Mouse (Mus musculus): ENCODE measurements at regions not wholly inside any gene's neighbourhood (a gene's known extent, or its start where the extent isn't known, plus 50 kb on each side); places are given as distances from the start of the nearest gene placed in this dataset.

- DNase-seq (ENCODE audit: inconsistent age in 2 of 2, low spot score in 1 of 2), result no peak
These were observed 192.4 kb upstream of the Tenm3 start for GRCm38 (mm10) chr8:49035970-49036700.

GRCm38 (mm10) chr8:49035519-49035918 is 191.8 kb upstream of the Tenm3 start:
- peak; percentile 6 to 60 for DNase-seq (ENCODE audit: inconsistent age in 2 of 2, low spot score in 1 of 2)

GRCm38 (mm10) chr8:49030255-49030654 is 186.5 kb upstream of the Tenm3 start:
- DNase-seq (ENCODE audit: inconsistent age in 2 of 2, low spot score in 1 of 2), result no peak

GRCm38 (mm10) chr8:49017741-49018140 is 174.0 kb upstream of the Tenm3 start:
- no peak for DNase-seq (ENCODE audit: inconsistent age in 2 of 2, low spot score in 1 of 2)

GRCm38 (mm10) chr8:49015701-49016100 is 171.9 kb upstream of the Tenm3 start:
- DNase-seq (ENCODE audit: inconsistent age in 2 of 2, low spot score in 1 of 2), result no peak

- no peak for DNase-seq (ENCODE audit: inconsistent age in 2 of 2, low spot score in 1 of 2)
These were observed 171.4 kb upstream of the Tenm3 start for GRCm38 (mm10) chr8:49015200-49015599.

GRCm38 (mm10) chr8:49006236-49006965 is 162.7 kb upstream of the Tenm3 start:
- no peak for DNase-seq (ENCODE audit: inconsistent age in 2 of 2, low spot score in 1 of 2)

- DNase-seq (ENCODE audit: inconsistent age in 2 of 2, low spot score in 1 of 2), result no peak
These were observed 137.9 kb upstream of the Tenm3 start for GRCm38 (mm10) chr8:48981667-48982066.

- DNase-seq (ENCODE audit: inconsistent age in 2 of 2, low spot score in 1 of 2), result no peak
These were observed 137.0 kb upstream of the Tenm3 start for GRCm38 (mm10) chr8:48980755-48981154.

- no peak for DNase-seq (ENCODE audit: inconsistent age in 2 of 2, low spot score in 1 of 2)
These were observed 126.9 kb upstream of the Tenm3 start for GRCm38 (mm10) chr8:48970655-48971054.

- DNase-seq (ENCODE audit: inconsistent age in 2 of 2, low spot score in 1 of 2), result no peak
These were observed 121.2 kb upstream of the Tenm3 start for GRCm38 (mm10) chr8:48964929-48965328.

GRCm38 (mm10) chr8:48957614-48958013 is 113.9 kb upstream of the Tenm3 start:
- DNase-seq (ENCODE audit: inconsistent age in 2 of 2, low spot score in 1 of 2), result no peak

- DNase-seq (ENCODE audit: inconsistent age in 2 of 2, low spot score in 1 of 2), result no peak
These were observed 107.7 kb upstream of the Tenm3 start for GRCm38 (mm10) chr8:48951412-48951811.

- DNase-seq (ENCODE audit: inconsistent age in 2 of 2, low spot score in 1 of 2), result no peak
These were observed 100.4 kb upstream of the Tenm3 start for GRCm38 (mm10) chr8:48944177-48944576.

GRCm38 (mm10) chr8:48937144-48937543 is 93.4 kb upstream of the Tenm3 start:
- no peak for DNase-seq (ENCODE audit: inconsistent age in 2 of 2, low spot score in 1 of 2)

- DNase-seq (ENCODE audit: inconsistent age in 2 of 2, low spot score in 1 of 2), result no peak
These were observed 83.4 kb upstream of the Tenm3 start for GRCm38 (mm10) chr8:48927135-48927534.

GRCm38 (mm10) chr8:48915275-48915674 is 71.5 kb upstream of the Tenm3 start:
- DNase-seq (ENCODE audit: inconsistent age in 2 of 2, low spot score in 1 of 2), result no peak

- DNase-seq (ENCODE audit: inconsistent age in 2 of 2, low spot score in 1 of 2), result no peak
These were observed 69.1 kb upstream of the Tenm3 start for GRCm38 (mm10) chr8:48912842-48913241.

- no peak for DNase-seq (ENCODE audit: inconsistent age in 2 of 2, low spot score in 1 of 2)
These were observed 58.1 kb upstream of the Tenm3 start for GRCm38 (mm10) chr8:48901668-48902406.

- DNase-seq (ENCODE audit: inconsistent age in 2 of 2, low spot score in 1 of 2), result no peak
These were observed 52.9 kb upstream of the Tenm3 start for GRCm38 (mm10) chr8:48896687-48897086.

- DNase-seq (ENCODE audit: inconsistent age in 2 of 2, low spot score in 1 of 2), result no peak
These were observed 52.5 kb upstream of the Tenm3 start for GRCm38 (mm10) chr8:48896251-48896650.

- no peak for DNase-seq (ENCODE audit: inconsistent age in 2 of 2, low spot score in 1 of 2)
These were observed 51.8 kb upstream of the Tenm3 start for GRCm38 (mm10) chr8:48895586-48895985.

Measured in adrenal gland, adult (tissue).